ENCODE assay signal across 8 mouse cellular contexts in genomic region chr16:94312663-94313228, GRCm38 (mm10). TPM values are rescaled to one million over a fixed set of nuclear protein-coding genes. Genes with fewer than 3 reads are reported as not detected.
DNase-seq lines count a peak whose midpoint lies in the region; ATAC-seq and TF ChIP-seq lines count a peak whose summit lies in the region.

No protein-coding gene starts in this region.

- H3K27me3 ChIP-seq in G1E (ENCODE audit: insufficient read depth, low read length): no peaks in the 10 kb centered on the region
- H3K27me3 ChIP-seq in forebrain, embryonic 16.5 days (replicated peaks; ENCODE audit: control insufficient read depth, insufficient read depth, low read length): no peaks in the 10 kb centered on the region
- H3K27me3 ChIP-seq in lung, embryonic 14.5 days (ENCODE audit: insufficient read depth, low read length): no peaks in the 10 kb centered on the region

- peak overlapping the region; percentile 100 for H3K27ac ChIP-seq in forebrain, embryonic 16.5 days (ENCODE audit: low read length)
- peak overlapping the region; percentile 99 for H3K27ac ChIP-seq in lung, embryonic 14.5 days (ENCODE audit: low read depth)
- peak overlapping the region; percentile 100 for H3K27ac ChIP-seq in olfactory bulb, adult 2 months (ENCODE audit: insufficient read depth, low read depth, low read length)

- TF ChIP-seq CTCF in G1E (IDR thresholded peaks at IDR 0.05; ENCODE audit: low read depth, low read length): no peak
- peak; percentile 57 for TF ChIP-seq CTCF in lung, embryonic 14.5 days (IDR thresholded peaks at IDR 0.05; ENCODE audit: low read depth)
- TF ChIP-seq CTCF in olfactory bulb, adult 2 months (IDR thresholded peaks at IDR 0.05; ENCODE audit: insufficient read depth, low read depth, low read length): no peak

- H3K4me3 ChIP-seq in G1E (ENCODE audit: low read depth, low read length): peak overlapping the region; percentile 88
- peak overlapping the region; percentile 73 for H3K4me3 ChIP-seq in forebrain, embryonic 16.5 days (replicated peaks; ENCODE audit: low read length)
- peak overlapping the region; percentile 66 for H3K4me3 ChIP-seq in lung, embryonic 14.5 days (ENCODE audit: low read depth, low read length)
- peak overlapping the region; percentile 78 for H3K4me3 ChIP-seq in olfactory bulb, adult 2 months (ENCODE audit: insufficient read depth, low read depth, low read length)

- intact Hi-C loops in heart, postnatal 36 days (cut with DNase I): loop anchor here (1.0 to 2.0 kb wide), 3 partner anchors 16 to 58 kb away; partner anchors contain the start of genes Pigp, Ripply3 and Ttc3

- no peak; the same call in 1 of the 2 replicates for TF ChIP-seq POLR2A in olfactory bulb, adult 2 months (IDR thresholded peaks at IDR 0.05; ENCODE audit: insufficient read depth, low read depth, low read length)

- under 1% methylated on average over 20 of the region's 20 CpGs for WGBS in forebrain, embryonic 16.5 days
- 0% methylated on average over 20 of the region's 20 CpGs for WGBS in lung, embryonic 14.5 days
- 0% methylated on average over 20 of the region's 20 CpGs for WGBS in olfactory bulb, adult 2 months

- H3K4me2 ChIP-seq in forebrain, embryonic 16.5 days (ENCODE audit: low read length): peak overlapping the region; percentile 57
- H3K4me2 ChIP-seq in lung, embryonic 14.5 days: peak overlapping the region; percentile 85

- H3K9me3 ChIP-seq in G1E (replicated peaks): no peaks in the 10 kb centered on the region
- H3K9me3 ChIP-seq in forebrain, embryonic 16.5 days (ENCODE audit: control insufficient read depth, low read length): no peaks in the 10 kb centered on the region
- H3K9me3 ChIP-seq in lung, embryonic 14.5 days (ENCODE audit: low read depth, low read length): no peaks in the 10 kb centered on the region

- peak; percentile 88 for ATAC-seq in G1E (ENCODE audit: extremely low read depth, insufficient number of reproducible peaks, low FRiP score, poor library complexity, severe bottlenecking)
- peak; percentile 81 for ATAC-seq in forebrain, embryonic 16.5 days
- ATAC-seq in lung, embryonic 14.5 days (ENCODE audit: insufficient read depth): peak; percentile 93

- no peaks in the 10 kb centered on the region for H3K36me3 ChIP-seq in G1E (replicated peaks)
- no peaks in the 10 kb centered on the region for H3K36me3 ChIP-seq in forebrain, embryonic 16.5 days (ENCODE audit: control insufficient read depth, insufficient read depth)
- no peaks in the 10 kb centered on the region for H3K36me3 ChIP-seq in lung, embryonic 14.5 days (ENCODE audit: insufficient read depth)

- H3K4me1 ChIP-seq in G1E (ENCODE audit: insufficient read depth, low read depth, low read length): peaks cover 18% of the 10 kb centered on the region
- H3K4me1 ChIP-seq in forebrain, embryonic 16.5 days (replicated peaks; ENCODE audit: control insufficient read depth, insufficient read depth, low read length): peaks cover 19% of the 10 kb centered on the region
- no peaks in the 10 kb centered on the region for H3K4me1 ChIP-seq in lung, embryonic 14.5 days (ENCODE audit: insufficient read depth)
- H3K4me1 ChIP-seq in olfactory bulb, adult 2 months (ENCODE audit: control insufficient read depth, insufficient read depth, low read length): peaks cover 15% of the 10 kb centered on the region

- DNase-seq in G1E (ENCODE audit: low spot score): peak; percentile 64
- DNase-seq in cerebellum, adult 18-20 months: peak; percentile 91 to 94
- peak; percentile 70 to 82 for DNase-seq in heart, postnatal 36 days
- peak; percentile 84 to 85 for DNase-seq in layer of hippocampus, adult 8-10 months (ENCODE audit: low spot score in 2 of 2)
- peak; percentile 94 for DNase-seq in lung, embryonic 14.5 days
- DNase-seq in thymus, adult 18-20 months: peak; percentile 60 to 74

- peak overlapping the region; percentile 73 for H3K9ac ChIP-seq in forebrain, embryonic 16.5 days (replicated peaks; ENCODE audit: low read depth, low read length)
- H3K9ac ChIP-seq in lung, embryonic 14.5 days: peak overlapping the region; percentile 80

RNA-seq across cellular contexts. Expression of gene Hlcs, which starts 0.6 kb away (rescaled TPM):
- total RNA-seq in G1E (2014; fragmentation: Nextera tagmentation) (13.7 and 15.5 TPM in 2 replicates), G1E (2017) (2.1 and 3.7 TPM in 2 replicates)
- 2.9 and 3.1 TPM in 2 replicates for polyA plus RNA-seq in G1E (2012)
- polyA plus RNA-seq in forebrain, embryonic 16.5 days (2015; fragmentation: Nextera tagmentation; extraction: Ambion mirVana): 6.6 and 8.0 TPM in 2 replicates
- total RNA-seq in heart, postnatal 36 days (2021): 1 to 10 TPM; 4.8 to 6.7 TPM
- 10 to 100 TPM; 14.0 to 16.5 (median 15.7) TPM for total RNA-seq in layer of hippocampus, adult 8-10 months (2022)
- polyA plus RNA-seq in lung, embryonic 14.5 days (2014; fragmentation: Nextera tagmentation; extraction: Ambion mirVana): 8.0 and 8.8 TPM in 2 replicates
- polyA plus RNA-seq in olfactory bulb, adult 2 months (2012; ENCODE audit: insufficient read depth, insufficient read length, low replicate concordance, missing spikeins): not detected in 2 replicates

RNA-seq across cellular contexts. Expression of gene Ripply3, which starts 15.5 kb away (rescaled TPM):
- total RNA-seq in G1E (2014; fragmentation: Nextera tagmentation): not detected in 2 replicates
- 0.05 TPM in 1 of 2 replicates, not detected in the other for total RNA-seq in G1E (2017)
- polyA plus RNA-seq in G1E (2012): not detected in 2 replicates
- 0.99 and 1.1 TPM in 2 replicates for polyA plus RNA-seq in forebrain, embryonic 16.5 days (2015; fragmentation: Nextera tagmentation; extraction: Ambion mirVana)
- 1 to 10 TPM; 3.7 to 5.1 TPM for total RNA-seq in heart, postnatal 36 days (2021)
- under 1 TPM in 3 of 4 experiments, not detected in 1; 0.21 to 0.71 (median 0.57) TPM for total RNA-seq in layer of hippocampus, adult 8-10 months (2022)
- 22.7 and 23.9 TPM in 2 replicates for polyA plus RNA-seq in lung, embryonic 14.5 days (2014; fragmentation: Nextera tagmentation; extraction: Ambion mirVana)
- polyA plus RNA-seq in olfactory bulb, adult 2 months (2012; ENCODE audit: insufficient read depth, insufficient read length, low replicate concordance, missing spikeins): not detected in 2 replicates

RNA-seq across cellular contexts. Expression of gene Ttc3, which starts 57.7 kb away (rescaled TPM):
- total RNA-seq in G1E (2014; fragmentation: Nextera tagmentation) (138 and 164 TPM in 2 replicates), G1E (2017) (61.3 and 135 TPM in 2 replicates)
- 4.1 and 5.0 TPM in 2 replicates for polyA plus RNA-seq in G1E (2012)
- 831 and 875 TPM in 2 replicates for polyA plus RNA-seq in forebrain, embryonic 16.5 days (2015; fragmentation: Nextera tagmentation; extraction: Ambion mirVana)
- 10 to 100 TPM; 75.4 to 82.1 TPM for total RNA-seq in heart, postnatal 36 days (2021)
- 100 to 1,000 TPM; 668 to 837 (median 753) TPM for total RNA-seq in layer of hippocampus, adult 8-10 months (2022)
- 204 and 215 TPM in 2 replicates for polyA plus RNA-seq in lung, embryonic 14.5 days (2014; fragmentation: Nextera tagmentation; extraction: Ambion mirVana)
- 233 and 684 TPM in 2 replicates for polyA plus RNA-seq in olfactory bulb, adult 2 months (2012; ENCODE audit: insufficient read depth, insufficient read length, low replicate concordance, missing spikeins)

RNA-seq across cellular contexts. Expression of gene Pigp, which starts 58.9 kb away (rescaled TPM):
- total RNA-seq in G1E (2014; fragmentation: Nextera tagmentation): 30.6 and 42.3 TPM in 2 replicates
- total RNA-seq in G1E (2017): 40.5 and 46.6 TPM in 2 replicates
- 14.1 and 15.4 TPM in 2 replicates for polyA plus RNA-seq in G1E (2012)
- 117 and 120 TPM in 2 replicates for polyA plus RNA-seq in forebrain, embryonic 16.5 days (2015; fragmentation: Nextera tagmentation; extraction: Ambion mirVana)
- 100 to 1,000 TPM in 1 of 2 experiments, 10 to 100 TPM in 1; 99.1 to 103 TPM for total RNA-seq in heart, postnatal 36 days (2021)
- total RNA-seq in layer of hippocampus, adult 8-10 months (2022): 10 to 100 TPM; 44.5 to 52.5 (median 48.7) TPM
- polyA plus RNA-seq in lung, embryonic 14.5 days (2014; fragmentation: Nextera tagmentation; extraction: Ambion mirVana): 73.2 and 74.0 TPM in 2 replicates
- not detected in 2 replicates for polyA plus RNA-seq in olfactory bulb, adult 2 months (2012; ENCODE audit: insufficient read depth, insufficient read length, low replicate concordance, missing spikeins)

Comparison
In these comparisons a context has a peak if more than half of its experiments do, and no peak if none do; other contexts are left out.
1. Peak in every context shown above with its lines: DNase-seq, ATAC-seq, H3K4me3 ChIP-seq and H3K27ac ChIP-seq.
2. RNA of gene Ripply3, which starts 15.5 kb away (polyA plus RNA-seq): 22.7 to 23.9 TPM in lung, embryonic 14.5 days; 0.99 to 1.1 TPM in forebrain, embryonic 16.5 days, not detected in G1E and not detected in olfactory bulb, adult 2 months; every median in the first group is over 10 times any median in the second.
3. RNA of gene Ttc3, which starts 57.7 kb away (polyA plus RNA-seq): 831 to 875 TPM in forebrain, embryonic 16.5 days, 233 to 684 TPM in olfactory bulb, adult 2 months and 204 to 215 TPM in lung, embryonic 14.5 days; 4.1 to 5.0 TPM in G1E; every median in the first group is over 10 times any median in the second.